ENCODE assay signal across 9 mouse cellular contexts in genomic region chr4:132563965-132564364, GRCm38 (mm10). TPM values are rescaled to one million over a fixed set of nuclear protein-coding genes. Genes with fewer than 3 reads are reported as not detected.
DNase-seq lines count a peak whose midpoint lies in the region; ATAC-seq lines count a peak whose summit lies in the region.
"Had no signal": no experiment of that assay in that cellular context is flagged by ENCODE, and none has a peak within 500 bp of the region (broad histone marks: within the 10 kb centered on the region; RNA-seq: fewer than 3 reads in every experiment).

Gene Ptafr, plus strand, starts transcription at chr4:132564067.

- peak within 1 kb of the TSS; percentile 8; the same call in 1 of the 2 replicates for H3K4me2 ChIP-seq in liver, embryonic 13.5 days
- H3K4me2 ChIP-seq: midbrain, embryonic 12.5 days had no signal

- no peaks in the 10 kb centered on the region for H3K36me3 ChIP-seq in liver, embryonic 13.5 days
- H3K36me3 ChIP-seq: midbrain, embryonic 12.5 days had no signal

- H3K9me3 ChIP-seq in liver, embryonic 13.5 days (replicated peaks), result no peaks in the 10 kb centered on the region
- H3K9me3 ChIP-seq: midbrain, embryonic 12.5 days had no signal

- peak; percentile 20 for DNase-seq in adrenal gland, adult 8-10 months
- DNase-seq in adrenal gland, postnatal 4 days (ENCODE audit: low spot score in 2 of 2), result no peak
- DNase-seq in 416B (ENCODE audit: low read depth), result peak; percentile 93
- peak; percentile 47 to 81 for DNase-seq in heart, adult 18-20 months
- DNase-seq in liver, embryonic 13.5 days, result peak; percentile 24
- DNase-seq in spleen, postnatal 36 days (ENCODE audit: low spot score in 2 of 2), result peak; percentile 56 to 68
- no peak for DNase-seq in embryo, embryonic 10.5 days (ENCODE audit: low spot score)
- no peak for DNase-seq in retina, postnatal 1 day

- peak; percentile 45 for ATAC-seq in liver, embryonic 13.5 days (ENCODE audit: low read depth)

- no peak within 1 kb of the TSS for H3K9ac ChIP-seq in liver, embryonic 13.5 days
- H3K9ac ChIP-seq: midbrain, embryonic 12.5 days had no signal

- H3K4me3 ChIP-seq in liver, embryonic 13.5 days (replicated peaks), result no peak within 1 kb of the TSS
- H3K4me3 ChIP-seq: midbrain, embryonic 12.5 days had no signal

- WGBS in liver, embryonic 13.5 days (ENCODE audit: insufficient replicate concordance), result 19% methylated on average over 4 of the region's 4 CpGs

- H3K27me3 ChIP-seq in liver, embryonic 13.5 days, result 0 out of 2 replicates have a peak, but pooled peaks cover 4% of the 10 kb centered on the region
- H3K27me3 ChIP-seq: midbrain, embryonic 12.5 days had no signal

- H3K4me1 ChIP-seq in liver, embryonic 13.5 days (replicated peaks), result peaks cover 7% of the 10 kb centered on the region; the same call in 1 of the 2 replicates
- H3K4me1 ChIP-seq: midbrain, embryonic 12.5 days had no signal

- H3K27ac ChIP-seq in liver, embryonic 13.5 days, result no peak within 1 kb of the TSS
- H3K27ac ChIP-seq: midbrain, embryonic 12.5 days had no signal

RNA-seq across cellular contexts. Expression of gene Ptafr, which starts in this region (rescaled TPM):
- total RNA-seq in adrenal gland, adult 8-10 months (2022), result 1 to 10 TPM; 1.6 to 6.1 (median 3.8) TPM
- 1 to 10 TPM; 2.1 to 2.4 TPM for total RNA-seq in adrenal gland, postnatal 4 days (2021)
- total RNA-seq in heart, adult 18-20 months (2021), result 1 to 10 TPM; 1.3 to 1.5 TPM
- polyA plus RNA-seq in liver, embryonic 13.5 days (2015; fragmentation: Nextera tagmentation; extraction: Ambion mirVana), result 0.67 and 0.68 TPM in 2 replicates

Comparison
In these comparisons a context has a peak if more than half of its experiments do, and no peak if none do; other contexts are left out.
1. DNase-seq: peak in adrenal gland, adult 8-10 months (single experiment), 416B (single experiment), heart, adult 18-20 months (2 of 2) and spleen, postnatal 36 days (2 of 2); none in adrenal gland, postnatal 4 days (0 of 2), embryo, embryonic 10.5 days (single experiment) and retina, postnatal 1 day (single experiment).
2. Peak in DNase-seq, ATAC-seq and H3K4me2 ChIP-seq in liver, embryonic 13.5 days; RNA of the gene not detected or under 1 TPM.